Comparison of ENCODE assay signal across 24 mouse cellular contexts in the genomic region with DNA sequence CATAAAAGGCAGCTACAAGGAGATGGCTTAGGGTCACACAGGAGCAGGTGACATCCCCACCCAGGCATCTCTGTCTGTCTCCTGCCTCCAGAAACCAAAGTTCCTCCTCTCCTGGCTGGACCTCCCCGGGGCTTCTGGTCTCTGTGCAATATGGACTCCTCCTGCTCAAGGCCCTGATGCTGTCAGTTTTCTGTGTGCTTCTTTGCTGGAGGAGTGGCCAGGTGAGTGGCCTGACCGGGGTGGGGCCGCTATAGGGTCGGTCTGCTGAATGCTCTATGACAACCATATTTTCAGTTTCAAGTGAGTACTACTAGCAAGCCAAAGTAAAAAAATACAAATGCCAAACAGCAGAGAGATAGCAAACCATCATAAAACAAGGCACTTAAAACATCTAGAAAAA. TPM values are rescaled to one million over a fixed set of nuclear protein-coding genes. Genes with fewer than 3 reads are reported as not detected.
DNase-seq lines count a peak whose midpoint lies in the region; ATAC-seq lines count a peak whose summit lies in the region.
"Had no signal": no experiment of that assay in that cellular context is flagged by ENCODE, and none has a peak within 500 bp of the region (broad histone marks: within the 10 kb centered on the region; RNA-seq: fewer than 3 reads in every experiment).

No protein-coding gene starts in this region.

- peaks cover 10% of the 10 kb centered on the region for H3K36me3 ChIP-seq in megakaryocyte, embryonic 14.5 days (replicated peaks; ENCODE audit: low read length)
- no peaks in the 10 kb centered on the region for H3K36me3 ChIP-seq in liver, embryonic 11.5 days (ENCODE audit: control insufficient read depth, insufficient read depth, low read length)
- no peaks in the 10 kb centered on the region for H3K36me3 ChIP-seq in kidney, embryonic 14.5 days (ENCODE audit: control insufficient read depth, insufficient read depth, low read length)
- H3K36me3 ChIP-seq: embryonic facial prominence, embryonic 12.5 days; forebrain, embryonic 12.5 days; hindbrain, embryonic 12.5 days; limb, embryonic 12.5 days; lung, embryonic 15.5 days; neural tube, embryonic 12.5 days; stomach, embryonic 15.5 days had no signal

- H3K27ac ChIP-seq in liver, embryonic 11.5 days (ENCODE audit: low read depth, low read length) = peak overlapping the region; percentile 82
- H3K27ac ChIP-seq in kidney, embryonic 14.5 days (ENCODE audit: low read depth, low read length) = no peak overlapping the region
- H3K27ac ChIP-seq: embryonic facial prominence, embryonic 12.5 days; forebrain, embryonic 12.5 days; hindbrain, embryonic 12.5 days; layer of hippocampus, adult 2 months; limb, embryonic 12.5 days; lung, embryonic 15.5 days; neural tube, embryonic 12.5 days; stomach, embryonic 15.5 days had no signal

- H3K9me3 ChIP-seq in megakaryocyte, embryonic 14.5 days = peaks cover 5% of the 10 kb centered on the region
- no peaks in the 10 kb centered on the region for H3K9me3 ChIP-seq in liver, embryonic 11.5 days (ENCODE audit: control insufficient read depth, low read length)
- no peaks in the 10 kb centered on the region for H3K9me3 ChIP-seq in kidney, embryonic 14.5 days (ENCODE audit: control insufficient read depth, low read length)
- H3K9me3 ChIP-seq: embryonic facial prominence, embryonic 12.5 days; forebrain, embryonic 12.5 days; hindbrain, embryonic 12.5 days; limb, embryonic 12.5 days; lung, embryonic 15.5 days; neural tube, embryonic 12.5 days; stomach, embryonic 15.5 days had no signal

- DNase-seq in liver, embryonic 11.5 days (ENCODE audit: low spot score) = no peak
- no peak for DNase-seq in adrenal gland, postnatal 25 days
- DNase-seq: cerebellum, adult 11 months; cerebellum, postnatal 25 days; gastrocnemius, postnatal 36 days; kidney, adult 11 months; kidney, postnatal 10 days; thymus, adult 2 months had no signal

- peak overlapping the region; percentile 69 for H3K4me3 ChIP-seq in megakaryocyte, embryonic 14.5 days (replicated peaks)
- H3K4me3 ChIP-seq in liver, embryonic 11.5 days (ENCODE audit: low read depth, low read length) = 0 out of 2 replicates have a peak overlapping the region, but pooled peaks have one; percentile 13
- no peak overlapping the region for H3K4me3 ChIP-seq in kidney, embryonic 14.5 days (ENCODE audit: low read length)
- H3K4me3 ChIP-seq: embryonic facial prominence, embryonic 12.5 days; forebrain, embryonic 12.5 days; hindbrain, embryonic 12.5 days; layer of hippocampus, adult 2 months; limb, embryonic 12.5 days; lung, embryonic 15.5 days; neural tube, embryonic 12.5 days; stomach, embryonic 15.5 days had no signal

- peaks cover 62% of the 10 kb centered on the region for H3K4me1 ChIP-seq in megakaryocyte, embryonic 14.5 days
- peaks cover 18% of the 10 kb centered on the region for H3K4me1 ChIP-seq in liver, embryonic 11.5 days (replicated peaks; ENCODE audit: control insufficient read depth, insufficient read depth, low read length)
- H3K4me1 ChIP-seq in kidney, embryonic 14.5 days (ENCODE audit: control insufficient read depth, insufficient read depth, low read length) = no peaks in the 10 kb centered on the region
- H3K4me1 ChIP-seq: embryonic facial prominence, embryonic 12.5 days; forebrain, embryonic 12.5 days; hindbrain, embryonic 12.5 days; limb, embryonic 12.5 days; lung, embryonic 15.5 days; neural tube, embryonic 12.5 days; stomach, embryonic 15.5 days had no signal

- 59% methylated on average over 4 of the region's 4 CpGs for WGBS in liver, embryonic 11.5 days
- 90% methylated on average over 4 of the region's 4 CpGs for WGBS in kidney, embryonic 14.5 days

- H3K9ac ChIP-seq in liver, embryonic 11.5 days (ENCODE audit: low read depth, low read length) = peak overlapping the region; percentile 20; the same call in 1 of the 2 replicates
- no peak overlapping the region for H3K9ac ChIP-seq in kidney, embryonic 14.5 days (ENCODE audit: low read depth, low read length)
- H3K9ac ChIP-seq: embryonic facial prominence, embryonic 12.5 days; forebrain, embryonic 12.5 days; hindbrain, embryonic 12.5 days; limb, embryonic 12.5 days; lung, embryonic 15.5 days; neural tube, embryonic 12.5 days; stomach, embryonic 15.5 days had no signal

- peaks cover under 1% of the 10 kb centered on the region for H3K27me3 ChIP-seq in megakaryocyte, embryonic 14.5 days (replicated peaks)
- no peaks in the 10 kb centered on the region for H3K27me3 ChIP-seq in liver, embryonic 11.5 days (replicated peaks; ENCODE audit: control insufficient read depth, insufficient read depth, low read length)
- no peaks in the 10 kb centered on the region for H3K27me3 ChIP-seq in kidney, embryonic 14.5 days (ENCODE audit: control insufficient read depth, insufficient read depth, low read length)
- H3K27me3 ChIP-seq: embryonic facial prominence, embryonic 12.5 days; hindbrain, embryonic 12.5 days; limb, embryonic 12.5 days; lung, embryonic 15.5 days; neural tube, embryonic 12.5 days; stomach, embryonic 15.5 days had no signal

- H3K4me2 ChIP-seq in liver, embryonic 11.5 days = peak overlapping the region; percentile 58
- no peak overlapping the region for H3K4me2 ChIP-seq in kidney, embryonic 14.5 days (replicated peaks; ENCODE audit: low read depth, low read length)
- H3K4me2 ChIP-seq: embryonic facial prominence, embryonic 12.5 days; forebrain, embryonic 12.5 days; hindbrain, embryonic 12.5 days; limb, embryonic 12.5 days; lung, embryonic 15.5 days; neural tube, embryonic 12.5 days; stomach, embryonic 15.5 days had no signal

- ATAC-seq in megakaryocyte, adult 5-6 weeks (ENCODE audit: poor library complexity, severe bottlenecking) = no peak
- peak; percentile 40 for ATAC-seq in erythroblast, adult 5-6 weeks (replicated peaks; ENCODE audit: low FRiP score, poor library complexity, severe bottlenecking)
- peak; percentile 47 for ATAC-seq in liver, embryonic 11.5 days (replicated peaks; ENCODE audit: low FRiP score)
- 0 out of 2 replicates have a peak, but pooled peaks have one; percentile 1 for ATAC-seq in megakaryocyte-erythroid progenitor cell, adult 5-6 weeks (replicated peaks; ENCODE audit: low FRiP score, low TSS enrichment, poor library complexity, severe bottlenecking)
- no peak for ATAC-seq in kidney, embryonic 14.5 days (ENCODE audit: low FRiP score, low TSS enrichment)

RNA-seq across cellular contexts. Expression of a gene that starts 8.5 kb away (rescaled TPM):
- polyA plus RNA-seq in megakaryocyte, embryonic 14.5 days (2012; ENCODE audit: insufficient read depth, low replicate concordance) = 3.6 TPM in 1 of 2 replicates, not detected in the other
- 5.5 and 6.3 TPM in 2 replicates for total RNA-seq in megakaryocyte, adult 5-6 weeks (2015)
- 15.4 and 20.2 TPM in 2 replicates for total RNA-seq in megakaryocyte, adult 5-6 weeks (2017)
- total RNA-seq in erythroblast, adult 5-6 weeks (2015; ENCODE audit: low replicate concordance) = 5.0 and 5.4 TPM in 2 replicates
- 5.7 and 8.1 TPM in 2 replicates for total RNA-seq in erythroblast, adult 5-6 weeks (2017; ENCODE audit: low replicate concordance)
- polyA plus RNA-seq in liver, embryonic 11.5 days (2014; fragmentation: Nextera tagmentation; extraction: Ambion mirVana) = 2.5 and 2.9 TPM in 2 replicates
- not detected in 2 replicates for total RNA-seq in megakaryocyte-erythroid progenitor cell, adult 5-6 weeks (2014; fragmentation: Nextera tagmentation)
- 0.46 TPM in 1 of 2 replicates, not detected in the other for total RNA-seq in megakaryocyte-erythroid progenitor cell, adult 5-6 weeks (2017)
- total RNA-seq in adrenal gland, postnatal 25 days (2021) = 0.52 and 1.00 TPM in 2 replicates
- polyA plus RNA-seq in kidney, embryonic 14.5 days (2014; fragmentation: Nextera tagmentation; extraction: Ambion mirVana) = 0.19 and 0.43 TPM in 2 replicates
- total RNA-seq: gastrocnemius, postnatal 36 days; layer of hippocampus, adult 2 months had no signal
- polyA plus RNA-seq: hindbrain, embryonic 12.5 days; limb, embryonic 12.5 days had no signal

RNA-seq across cellular contexts. Expression of a gene that starts 25.0 kb away (rescaled TPM):
- polyA plus RNA-seq in megakaryocyte, embryonic 14.5 days (2012; ENCODE audit: insufficient read depth, low replicate concordance) = 0.12 TPM in 1 of 2 replicates, not detected in the other
- total RNA-seq in megakaryocyte, adult 5-6 weeks (2015) = 77.8 and 87.0 TPM in 2 replicates
- 72.1 and 98.8 TPM in 2 replicates for total RNA-seq in megakaryocyte, adult 5-6 weeks (2017)
- total RNA-seq in erythroblast, adult 5-6 weeks (2015; ENCODE audit: low replicate concordance) = 47.6 and 61.3 TPM in 2 replicates
- total RNA-seq in erythroblast, adult 5-6 weeks (2017; ENCODE audit: low replicate concordance) = 26.4 and 57.7 TPM in 2 replicates
- 1.4 and 1.9 TPM in 2 replicates for polyA plus RNA-seq in liver, embryonic 11.5 days (2014; fragmentation: Nextera tagmentation; extraction: Ambion mirVana)
- 3.8 TPM in 1 of 2 replicates, not detected in the other for total RNA-seq in megakaryocyte-erythroid progenitor cell, adult 5-6 weeks (2014; fragmentation: Nextera tagmentation)
- 0.84 TPM in 1 of 2 replicates, not detected in the other for total RNA-seq in megakaryocyte-erythroid progenitor cell, adult 5-6 weeks (2017)
- not detected in 2 replicates for total RNA-seq in adrenal gland, postnatal 25 days (2021)
- not detected in 2 replicates for polyA plus RNA-seq in kidney, embryonic 14.5 days (2014; fragmentation: Nextera tagmentation; extraction: Ambion mirVana)
- total RNA-seq: gastrocnemius, postnatal 36 days; layer of hippocampus, adult 2 months; left cerebral cortex, adult 18-20 months had no signal
- polyA plus RNA-seq: embryonic facial prominence, embryonic 12.5 days; forebrain, embryonic 12.5 days; heart, embryonic 16.5 days; hindbrain, embryonic 12.5 days; limb, embryonic 12.5 days; neural tube, embryonic 12.5 days; urinary bladder, adult 2 months had no signal

RNA-seq across cellular contexts. Expression of a gene that starts 26.7 kb away (rescaled TPM):
- 38.9 and 51.5 TPM in 2 replicates for polyA plus RNA-seq in megakaryocyte, embryonic 14.5 days (2012; ENCODE audit: insufficient read depth, low replicate concordance)
- 48.1 and 51.7 TPM in 2 replicates for total RNA-seq in megakaryocyte, adult 5-6 weeks (2015)
- total RNA-seq in megakaryocyte, adult 5-6 weeks (2017) = 45.3 and 52.1 TPM in 2 replicates
- 13.4 and 26.1 TPM in 2 replicates for total RNA-seq in erythroblast, adult 5-6 weeks (2015; ENCODE audit: low replicate concordance)
- total RNA-seq in erythroblast, adult 5-6 weeks (2017; ENCODE audit: low replicate concordance) = 13.8 and 15.1 TPM in 2 replicates
- polyA plus RNA-seq in liver, embryonic 11.5 days (2014; fragmentation: Nextera tagmentation; extraction: Ambion mirVana) = 3.9 and 4.8 TPM in 2 replicates
- 39.3 and 64.8 TPM in 2 replicates for total RNA-seq in megakaryocyte-erythroid progenitor cell, adult 5-6 weeks (2014; fragmentation: Nextera tagmentation)
- total RNA-seq in megakaryocyte-erythroid progenitor cell, adult 5-6 weeks (2017) = 23.7 and 37.2 TPM in 2 replicates
- total RNA-seq in adrenal gland, postnatal 25 days (2021) = 0.15 TPM in 1 of 2 replicates, not detected in the other
- polyA plus RNA-seq in kidney, embryonic 14.5 days (2014; fragmentation: Nextera tagmentation; extraction: Ambion mirVana) = 0.16 TPM in 1 of 2 replicates, not detected in the other

RNA-seq across cellular contexts. Expression of a gene that starts 40.0 kb away (rescaled TPM):
- polyA plus RNA-seq in megakaryocyte, embryonic 14.5 days (2012; ENCODE audit: insufficient read depth, low replicate concordance) = 0.07 TPM in 1 of 2 replicates, not detected in the other
- total RNA-seq in megakaryocyte, adult 5-6 weeks (2015) = 5.4 and 6.6 TPM in 2 replicates
- total RNA-seq in megakaryocyte, adult 5-6 weeks (2017) = 18.9 and 19.2 TPM in 2 replicates
- total RNA-seq in erythroblast, adult 5-6 weeks (2015; ENCODE audit: low replicate concordance) = 3.1 and 4.2 TPM in 2 replicates
- 5.7 and 6.2 TPM in 2 replicates for total RNA-seq in erythroblast, adult 5-6 weeks (2017; ENCODE audit: low replicate concordance)
- 0.36 and 0.89 TPM in 2 replicates for polyA plus RNA-seq in liver, embryonic 11.5 days (2014; fragmentation: Nextera tagmentation; extraction: Ambion mirVana)
- not detected in 2 replicates for total RNA-seq in megakaryocyte-erythroid progenitor cell, adult 5-6 weeks (2014; fragmentation: Nextera tagmentation)
- total RNA-seq in megakaryocyte-erythroid progenitor cell, adult 5-6 weeks (2017) = 0.27 and 0.94 TPM in 2 replicates
- total RNA-seq in adrenal gland, postnatal 25 days (2021) = not detected in 2 replicates
- polyA plus RNA-seq in kidney, embryonic 14.5 days (2014; fragmentation: Nextera tagmentation; extraction: Ambion mirVana) = not detected in 2 replicates
- total RNA-seq: gastrocnemius, postnatal 36 days; layer of hippocampus, adult 2 months; left cerebral cortex, adult 18-20 months had no signal
- polyA plus RNA-seq: forebrain, embryonic 12.5 days; limb, embryonic 12.5 days; neural tube, embryonic 12.5 days had no signal

RNA-seq across cellular contexts. Expression of a gene that starts 43.3 kb away (rescaled TPM):
- 0.94 TPM in 1 of 2 replicates, not detected in the other for polyA plus RNA-seq in megakaryocyte, embryonic 14.5 days (2012; ENCODE audit: insufficient read depth, low replicate concordance)
- total RNA-seq in megakaryocyte, adult 5-6 weeks (2015) = 68.9 and 78.4 TPM in 2 replicates
- 34.0 and 39.6 TPM in 2 replicates for total RNA-seq in megakaryocyte, adult 5-6 weeks (2017)
- total RNA-seq in erythroblast, adult 5-6 weeks (2015; ENCODE audit: low replicate concordance) = 17.5 and 20.1 TPM in 2 replicates
- total RNA-seq in erythroblast, adult 5-6 weeks (2017; ENCODE audit: low replicate concordance) = 7.0 and 7.2 TPM in 2 replicates
- polyA plus RNA-seq in liver, embryonic 11.5 days (2014; fragmentation: Nextera tagmentation; extraction: Ambion mirVana) = 1.6 and 1.7 TPM in 2 replicates
- total RNA-seq in megakaryocyte-erythroid progenitor cell, adult 5-6 weeks (2014; fragmentation: Nextera tagmentation) = 0.12 TPM in 1 of 2 replicates, not detected in the other
- total RNA-seq in megakaryocyte-erythroid progenitor cell, adult 5-6 weeks (2017) = 0.28 TPM in 1 of 2 replicates, not detected in the other
- total RNA-seq in adrenal gland, postnatal 25 days (2021) = 0.12 TPM in 1 of 2 replicates, not detected in the other
- 0.10 and 0.49 TPM in 2 replicates for polyA plus RNA-seq in kidney, embryonic 14.5 days (2014; fragmentation: Nextera tagmentation; extraction: Ambion mirVana)
- total RNA-seq: layer of hippocampus, adult 2 months had no signal
- polyA plus RNA-seq: forebrain, embryonic 12.5 days; hindbrain, embryonic 12.5 days; neural tube, embryonic 12.5 days had no signal

Comparison
In these comparisons a context has a peak if more than half of its experiments do, and no peak if none do; other contexts are left out.
1. ATAC-seq: peak in erythroblast, adult 5-6 weeks (single experiment), liver, embryonic 11.5 days (single experiment) and megakaryocyte-erythroid progenitor cell, adult 5-6 weeks (single experiment); none in megakaryocyte, adult 5-6 weeks (single experiment) and kidney, embryonic 14.5 days (single experiment).
2. RNA of a gene that starts 25.0 kb away (total RNA-seq): 72.1 to 98.8 TPM in megakaryocyte, adult 5-6 weeks and 26.4 to 61.3 TPM in erythroblast, adult 5-6 weeks; 0.84 to 3.8 TPM in megakaryocyte-erythroid progenitor cell, adult 5-6 weeks and not detected in adrenal gland, postnatal 25 days; every median in the first group is over 4 times any median in the second.
3. RNA of a gene that starts 26.7 kb away (total RNA-seq): 23.7 to 64.8 TPM in megakaryocyte-erythroid progenitor cell, adult 5-6 weeks, 45.3 to 52.1 TPM in megakaryocyte, adult 5-6 weeks and 13.4 to 26.1 TPM in erythroblast, adult 5-6 weeks; 0.15 TPM in adrenal gland, postnatal 25 days; every median in the first group is over 10 times any median in the second.